Mouse (Mus musculus): ENCODE measurements around the gene Bhlhe40. TPM values are rescaled to one million over a fixed set of nuclear protein-coding genes. Genes with fewer than 3 reads are reported as not detected.

Gene Bhlhe40
- polyA plus RNA-seq, 1 experiment, result 6.2 TPM

DNA sequence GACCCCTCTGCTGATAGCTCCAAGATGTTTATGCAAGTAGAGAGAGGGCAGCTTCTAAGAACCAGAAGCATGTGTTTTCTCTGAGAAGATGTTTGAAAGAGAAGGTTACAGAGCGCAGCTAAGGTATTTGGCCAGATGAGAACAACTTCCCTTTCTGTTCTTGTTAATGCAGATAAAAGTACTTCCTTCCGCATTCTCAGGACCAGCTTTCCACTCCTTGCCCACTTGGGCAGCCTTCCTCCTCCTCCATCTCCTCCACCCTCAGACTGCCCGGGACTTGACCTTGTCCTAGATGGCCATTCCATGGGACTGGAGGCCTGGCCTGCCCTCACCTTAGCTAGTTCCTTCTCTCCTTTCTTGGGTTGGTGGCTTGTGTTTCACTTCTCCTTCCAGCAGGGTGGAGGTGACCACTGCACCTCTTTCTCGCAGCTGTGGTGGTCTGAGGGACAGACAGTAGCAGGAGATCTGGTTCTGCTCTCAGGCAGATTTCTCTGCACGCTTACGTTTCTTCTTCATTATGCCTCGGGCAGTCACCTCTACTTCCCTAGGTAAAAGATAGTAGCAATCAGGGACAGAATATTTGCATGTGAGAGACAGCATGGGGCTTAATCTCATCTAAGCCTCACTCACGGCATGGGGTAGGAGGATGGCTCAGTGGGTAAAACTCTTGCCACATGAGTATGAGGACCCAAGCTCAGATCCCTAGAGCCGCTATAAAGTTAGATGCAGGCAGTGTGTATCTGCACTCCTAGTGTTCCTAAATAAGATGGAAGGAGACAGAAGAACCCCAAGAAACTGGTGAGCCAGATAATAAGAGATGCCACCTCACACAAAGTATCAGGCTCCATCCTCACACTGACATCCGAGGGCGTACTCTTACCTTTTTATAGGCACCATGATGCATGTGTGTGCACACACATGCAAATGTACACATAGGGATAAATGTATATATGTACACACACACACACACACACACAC, 35.7 kb downstream of the Bhlhe40 start:
- no peak overlapping the region for H3K27ac ChIP-seq (ENCODE audit: control insufficient read depth, insufficient read depth, low read length)
- WGBS, result 68% methylated on average over 11 of the region's 11 CpGs
- no peak for TF ChIP-seq CTCF (IDR thresholded peaks at IDR 0.05; ENCODE audit: borderline replicate concordance, control insufficient read depth, extremely low read depth, insufficient read depth, low read length, poor library complexity)
- TF ChIP-seq POLR2A (IDR thresholded peaks at IDR 0.05; ENCODE audit: control insufficient read depth, extremely low read depth, insufficient read depth, low read length, poor library complexity), result no peak
- no peaks in the 10 kb centered on the region for H3K36me3 ChIP-seq (ENCODE audit: control insufficient read depth, insufficient read depth, low read length)
- DNase-seq, result no peak
- H3K27me3 ChIP-seq (ENCODE audit: control insufficient read depth, insufficient read depth, low read length), result no peaks in the 10 kb centered on the region
- no peaks in the 10 kb centered on the region; the same call in 1 of the 2 replicates for H3K4me1 ChIP-seq (replicated peaks; ENCODE audit: control insufficient read depth, insufficient read depth, low read length)
- H3K4me3 ChIP-seq (ENCODE audit: control insufficient read depth, insufficient read depth, low read length), result no peak overlapping the region

DNA sequence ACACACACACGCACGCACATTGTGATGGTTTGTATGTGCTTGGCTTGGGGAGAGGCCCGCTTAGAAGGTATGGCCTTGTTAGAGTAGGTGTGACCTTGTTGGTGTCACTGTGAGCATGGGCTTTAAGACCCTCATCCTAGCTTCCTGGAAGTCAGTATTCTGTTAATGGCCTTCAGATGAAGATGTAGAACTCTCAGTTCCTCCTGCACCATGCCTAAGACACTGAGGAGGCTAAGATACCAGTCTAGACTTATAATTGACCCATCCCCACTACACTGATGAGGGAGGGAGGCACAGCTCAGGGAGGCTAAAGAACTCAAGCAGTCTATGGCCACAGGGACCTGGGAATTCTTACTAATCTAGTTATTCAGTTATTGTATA, 36.4 kb downstream of the Bhlhe40 start:
- no peak for DNase-seq
- Histone ChIP-seq H3K4me1 (replicated peaks; ENCODE audit: control insufficient read depth, insufficient read depth, low read length) (no peaks in the 10 kb centered on the region; the same call in 1 of the 2 replicates), H3K27ac (ENCODE audit: control insufficient read depth, insufficient read depth, low read length) (no peak overlapping the region), H3K4me3 (ENCODE audit: control insufficient read depth, insufficient read depth, low read length) (no peak overlapping the region), H3K36me3 (ENCODE audit: control insufficient read depth, insufficient read depth, low read length) (no peaks in the 10 kb centered on the region), H3K27me3 (ENCODE audit: control insufficient read depth, insufficient read depth, low read length) (no peaks in the 10 kb centered on the region)
- WGBS, result 94% methylated on average over 3 of the region's 3 CpGs
- TF ChIP-seq POLR2A (IDR thresholded peaks at IDR 0.05; ENCODE audit: control insufficient read depth, extremely low read depth, insufficient read depth, low read length, poor library complexity) (no peak), CTCF (IDR thresholded peaks at IDR 0.05; ENCODE audit: borderline replicate concordance, control insufficient read depth, extremely low read depth, insufficient read depth, low read length, poor library complexity) (no peak)

DNA sequence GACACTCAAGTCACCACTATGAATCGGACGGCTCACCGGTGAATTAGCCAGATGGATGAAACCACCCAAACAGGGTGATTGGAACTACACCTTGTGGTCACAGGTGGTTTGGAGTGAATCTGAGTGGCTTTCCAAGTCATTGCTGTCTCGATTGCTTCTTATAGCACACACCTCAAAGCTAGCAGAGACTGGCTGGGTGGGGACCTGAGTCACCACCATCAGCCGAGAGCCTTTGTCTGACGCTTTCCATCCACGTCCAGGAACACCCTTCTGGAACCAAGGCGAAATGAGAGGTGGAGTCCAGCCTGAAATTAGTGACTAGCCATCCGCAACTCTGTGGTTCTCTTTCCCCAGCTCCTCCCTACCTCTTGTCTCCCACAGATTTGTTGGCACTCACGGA, 36.9 kb downstream of the Bhlhe40 start:
- Histone ChIP-seq H3K4me3 (ENCODE audit: control insufficient read depth, insufficient read depth, low read length) (no peak overlapping the region), H3K36me3 (ENCODE audit: control insufficient read depth, insufficient read depth, low read length) (no peaks in the 10 kb centered on the region), H3K4me1 (replicated peaks; ENCODE audit: control insufficient read depth, insufficient read depth, low read length) (no peaks in the 10 kb centered on the region; the same call in 1 of the 2 replicates), H3K27ac (ENCODE audit: control insufficient read depth, insufficient read depth, low read length) (no peak overlapping the region), H3K27me3 (ENCODE audit: control insufficient read depth, insufficient read depth, low read length) (no peaks in the 10 kb centered on the region)
- WGBS, result 95% methylated on average over 10 of the region's 10 CpGs
- TF ChIP-seq CTCF (IDR thresholded peaks at IDR 0.05; ENCODE audit: borderline replicate concordance, control insufficient read depth, extremely low read depth, insufficient read depth, low read length, poor library complexity), result no peak
- no peak for TF ChIP-seq POLR2A (IDR thresholded peaks at IDR 0.05; ENCODE audit: control insufficient read depth, extremely low read depth, insufficient read depth, low read length, poor library complexity)
- no peak for DNase-seq

DNA sequence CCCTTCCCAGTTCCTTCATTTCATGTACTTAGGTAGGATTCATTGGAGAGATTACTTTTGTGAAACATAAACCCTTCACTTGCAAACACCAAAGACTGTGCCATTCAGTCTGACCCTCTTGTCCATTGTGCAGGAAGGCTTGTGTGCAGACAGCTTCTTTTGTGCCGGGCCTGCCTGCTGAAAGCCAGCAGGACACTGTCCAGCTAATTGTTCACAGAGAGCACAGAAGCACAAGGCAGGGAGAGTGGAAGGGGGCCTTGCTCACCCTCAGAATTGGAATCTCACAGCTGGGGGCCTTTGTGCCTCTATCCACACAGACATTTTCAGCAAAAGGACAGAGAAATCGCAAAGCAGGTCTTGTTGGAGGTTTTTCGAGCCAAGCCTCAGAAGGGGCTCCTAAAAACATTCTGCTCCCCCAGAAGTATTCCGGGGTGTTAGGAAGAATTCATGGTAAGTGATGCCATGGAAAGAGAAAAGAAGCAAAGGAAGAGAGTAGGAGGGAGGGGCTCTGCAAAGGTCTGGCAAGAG, 38.0 kb downstream of the Bhlhe40 start:
- no peak overlapping the region for H3K4me3 ChIP-seq (ENCODE audit: control insufficient read depth, insufficient read depth, low read length)
- WGBS, result 94% methylated on average over 4 of the region's 4 CpGs
- no peaks in the 10 kb centered on the region for H3K36me3 ChIP-seq (ENCODE audit: control insufficient read depth, insufficient read depth, low read length)
- H3K4me1 ChIP-seq (replicated peaks; ENCODE audit: control insufficient read depth, insufficient read depth, low read length), result no peaks in the 10 kb centered on the region; the same call in 1 of the 2 replicates
- no peak overlapping the region for H3K27ac ChIP-seq (ENCODE audit: control insufficient read depth, insufficient read depth, low read length)
- no peak for DNase-seq
- TF ChIP-seq CTCF (IDR thresholded peaks at IDR 0.05; ENCODE audit: borderline replicate concordance, control insufficient read depth, extremely low read depth, insufficient read depth, low read length, poor library complexity) (no peak), POLR2A (IDR thresholded peaks at IDR 0.05; ENCODE audit: control insufficient read depth, extremely low read depth, insufficient read depth, low read length, poor library complexity) (no peak)
- H3K27me3 ChIP-seq (ENCODE audit: control insufficient read depth, insufficient read depth, low read length), result no peaks in the 10 kb centered on the region

DNA sequence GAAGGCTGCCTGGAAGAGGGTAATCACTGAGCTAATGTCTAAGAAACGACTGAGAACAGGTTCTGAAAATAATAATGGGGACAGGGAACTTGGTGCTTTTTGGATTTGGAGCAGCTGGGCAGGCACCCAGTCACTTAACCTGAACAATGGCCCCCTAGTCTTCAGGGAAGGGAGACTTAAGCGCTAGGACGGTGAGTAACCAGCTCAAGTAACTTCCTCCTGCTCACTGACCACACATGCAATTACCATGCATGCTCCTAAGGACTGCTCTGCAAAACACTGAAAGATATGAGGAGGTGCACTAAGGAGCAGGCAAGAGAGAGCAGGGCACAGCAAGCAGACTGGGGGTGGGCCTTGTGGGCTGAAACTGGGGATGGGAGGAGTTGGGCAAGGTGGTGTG, 39.2 kb downstream of the Bhlhe40 start:
- TF ChIP-seq POLR2A (IDR thresholded peaks at IDR 0.05; ENCODE audit: control insufficient read depth, extremely low read depth, insufficient read depth, low read length, poor library complexity) (no peak), CTCF (IDR thresholded peaks at IDR 0.05; ENCODE audit: borderline replicate concordance, control insufficient read depth, extremely low read depth, insufficient read depth, low read length, poor library complexity) (no peak)
- Histone ChIP-seq H3K27me3 (ENCODE audit: control insufficient read depth, insufficient read depth, low read length) (no peaks in the 10 kb centered on the region), H3K4me1 (replicated peaks; ENCODE audit: control insufficient read depth, insufficient read depth, low read length) (no peaks in the 10 kb centered on the region; the same call in 1 of the 2 replicates), H3K36me3 (ENCODE audit: control insufficient read depth, insufficient read depth, low read length) (no peaks in the 10 kb centered on the region), H3K27ac (ENCODE audit: control insufficient read depth, insufficient read depth, low read length) (no peak overlapping the region), H3K4me3 (ENCODE audit: control insufficient read depth, insufficient read depth, low read length) (no peak overlapping the region)
- WGBS, result 67% methylated on average over 3 of the region's 3 CpGs
- DNase-seq, result no peak

DNA sequence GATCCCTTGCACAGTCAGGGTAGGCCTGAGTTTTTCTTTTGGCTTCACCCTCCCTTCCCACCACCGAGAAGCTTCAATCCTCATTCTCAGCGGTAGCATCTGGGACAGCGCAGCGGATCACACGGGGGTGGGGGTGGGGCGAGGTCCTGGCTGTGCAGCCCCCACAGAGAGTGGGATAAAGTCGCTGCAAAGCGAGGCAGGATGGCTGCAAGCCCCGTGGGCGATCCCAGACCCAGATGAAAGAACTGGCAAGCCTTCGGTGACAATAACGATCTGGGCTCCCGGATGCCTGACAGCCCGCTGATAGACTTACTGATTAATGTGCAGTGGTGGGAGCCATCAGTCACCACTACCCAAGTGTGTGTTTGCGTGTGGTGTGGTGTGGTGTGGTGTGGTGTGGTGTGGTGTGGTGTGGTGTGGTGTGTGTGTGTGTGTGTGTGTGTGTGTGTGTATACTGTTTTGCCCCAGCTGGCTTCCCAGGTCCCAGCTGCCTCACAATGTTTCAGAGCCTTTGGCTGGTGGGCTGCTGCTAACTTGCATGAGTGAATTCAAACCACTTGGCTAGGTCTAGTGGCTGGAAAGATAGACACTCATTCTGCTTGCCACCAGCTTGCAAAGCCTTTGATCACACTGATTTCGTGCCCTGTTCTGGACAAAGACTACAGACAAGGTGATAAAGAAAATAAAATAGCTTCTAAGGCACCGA, 40.4 kb downstream of the Bhlhe40 start:
- WGBS, result 78% methylated on average over 17 of the region's 17 CpGs
- Histone ChIP-seq H3K36me3 (ENCODE audit: control insufficient read depth, insufficient read depth, low read length) (no peaks in the 10 kb centered on the region), H3K27me3 (ENCODE audit: control insufficient read depth, insufficient read depth, low read length) (no peaks in the 10 kb centered on the region), H3K27ac (ENCODE audit: control insufficient read depth, insufficient read depth, low read length) (no peak overlapping the region), H3K4me3 (ENCODE audit: control insufficient read depth, insufficient read depth, low read length) (no peak overlapping the region), H3K4me1 (replicated peaks; ENCODE audit: control insufficient read depth, insufficient read depth, low read length) (no peaks in the 10 kb centered on the region; the same call in 1 of the 2 replicates)
- DNase-seq, result no peak
- TF ChIP-seq CTCF (IDR thresholded peaks at IDR 0.05; ENCODE audit: borderline replicate concordance, control insufficient read depth, extremely low read depth, insufficient read depth, low read length, poor library complexity) (no peak), POLR2A (IDR thresholded peaks at IDR 0.05; ENCODE audit: control insufficient read depth, extremely low read depth, insufficient read depth, low read length, poor library complexity) (no peak)
